Mouse (Mus musculus) ES-Bruce4 (cell line): Measurements from ENCODE around the gene Slco2a1.
A peak's percentile ranks its signal among the peaks of the same experiment; 100 is the strongest.

Experiments used
- CTCF ChIP-seq: IDR thresholded peaks from one replicate; pipeline ENCODE4 v1.8.1; 2011; ENCODE audit warnings: low read depth, low read length
- EP300 ChIP-seq: IDR thresholded peaks from 2 replicates; pipeline ENCODE4 v1.6.1; 2011; ENCODE audit warnings: low read depth, low read length; ENCODE audit not compliant: insufficient read depth

- TF ChIP-seq EP300: peak; percentile 98
- no peak for TF ChIP-seq CTCF
Observed at GRCm38 (mm10) chr9:103000384-103000783, 11.9 kb downstream of the Slco2a1 start.
